Mouse (Mus musculus) embryonic facial prominence, embryonic 13.5 days (tissue): Measurements from ENCODE around the gene H2-Eb2. TPM values are rescaled to one million over a fixed set of nuclear protein-coding genes. Genes with fewer than 3 reads are reported as not detected.

Experiments
- ATAC-seq: fragments of 200-750 bp; cut with Nextera tagmentation; 2 replicates; pipeline ENCODE4 v1.8.0; 2017; ENCODE audit warnings: low read depth; ENCODE audit not compliant: insufficient number of reproducible peaks, insufficient read depth, low FRiP score, low TSS enrichment
- H3K27ac ChIP-seq: fragments of 300-500 bp; sonication (generic); 2 replicates; pipeline ENCODE4 v1.5.1; 2015; ENCODE audit warnings: moderate library complexity, mild to moderate bottlenecking, inconsistent platforms
- H3K27me3 ChIP-seq: fragments of 300-500 bp; sonication (generic); 2 replicates; pipeline ENCODE4 v1.6.1; 2015; ENCODE audit warnings: mild to moderate bottlenecking, inconsistent platforms
- H3K36me3 ChIP-seq: fragments of 300-500 bp; sonication (generic); 2 replicates; pipeline ENCODE4 v1.6.1; 2015; ENCODE audit warnings: mild to moderate bottlenecking, inconsistent platforms
- H3K4me1 ChIP-seq: fragments of 300-500 bp; sonication (generic); 2 replicates; pipeline ENCODE4 v1.6.1; 2015; ENCODE audit warnings: inconsistent platforms
- H3K4me2 ChIP-seq: fragments of 300-500 bp; sonication (generic); 2 replicates; pipeline ENCODE4 v1.6.1; 2015; ENCODE audit warnings: moderate library complexity, mild to moderate bottlenecking, inconsistent platforms
- H3K4me3 ChIP-seq: fragments of 300-500 bp; sonication (generic); 2 replicates; pipeline ENCODE4 v1.5.1; 2015; ENCODE audit warnings: mild to moderate bottlenecking, inconsistent platforms
- H3K9ac ChIP-seq: fragments of 300-500 bp; sonication (generic); 2 replicates; pipeline ENCODE4 v1.6.1; 2015; ENCODE audit warnings: mild to moderate bottlenecking, inconsistent platforms
- H3K9me3 ChIP-seq: fragments of 300-500 bp; sonication (generic); 2 replicates; pipeline ENCODE4 v1.6.1; 2016; ENCODE audit warnings: inconsistent platforms
- WGBS: fragments of 180-500 bp; shearing (Covaris S2); methylation state at CpG from one replicate; pipeline ENCODE4 v1.1.7; 2015; ENCODE audit warnings: mixed read lengths; 5-methylcytosine and 5-hydroxymethylcytosine counted together
- polyA plus RNA-seq: library from polyadenylated mRNA; unstranded; fragments of >200 nt; fragmentation: Nextera tagmentation; extraction: Ambion mirVana; gene quantifications from 2 replicates; pipeline ENCODE4 v1.2.1, GENCODE M21; 2015

H2-Eb2 gene
- polyA plus RNA-seq, 1 experiment from 2014 or later: not detected

GRCm38 (mm10) chr17:34329807-34330206, 4.3 kb downstream of the H2-Eb2 start:
- no peak for ATAC-seq
- 74% methylated on average over 2 of the region's 2 CpGs for WGBS
- Histone ChIP-seq H3K36me3 (no peaks in the 10 kb centered on the region), H3K4me2 (no peak overlapping the region), H3K9me3 (no peaks in the 10 kb centered on the region), H3K4me3 (no peak overlapping the region), H3K27me3 (no peaks in the 10 kb centered on the region), H3K4me1 (no peaks in the 10 kb centered on the region), H3K27ac (no peak overlapping the region), H3K9ac (no peak overlapping the region)

DNA sequence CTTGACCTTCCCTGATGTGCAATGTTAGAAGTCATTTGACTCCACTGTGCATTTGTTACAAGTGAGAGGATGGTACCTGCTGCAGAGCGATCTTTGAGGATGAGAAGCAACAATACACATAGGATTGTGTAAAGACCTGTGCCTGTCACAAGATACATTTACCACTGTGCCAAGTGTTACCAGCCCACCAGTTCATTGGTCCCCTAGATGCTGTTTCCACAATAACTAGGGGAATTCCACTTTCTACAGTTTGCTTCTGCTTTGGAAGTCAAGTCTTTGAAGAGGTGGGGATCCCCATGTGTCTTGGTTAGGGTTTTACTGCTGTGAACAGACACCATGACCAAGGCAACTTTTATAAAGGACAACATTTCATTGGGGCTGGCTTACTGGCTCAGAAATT, 5.7 kb downstream of the H2-Eb2 start:
- Histone ChIP-seq H3K27me3 (no peaks in the 10 kb centered on the region), H3K27ac (no peak overlapping the region), H3K4me2 (no peak overlapping the region), H3K4me1 (no peaks in the 10 kb centered on the region), H3K36me3 (no peaks in the 10 kb centered on the region), H3K9ac (no peak overlapping the region), H3K9me3 (no peaks in the 10 kb centered on the region), H3K4me3 (no peak overlapping the region)
- no peak for ATAC-seq
- WGBS: 96% methylated on average over 1 of the region's 1 CpGs

DNA sequence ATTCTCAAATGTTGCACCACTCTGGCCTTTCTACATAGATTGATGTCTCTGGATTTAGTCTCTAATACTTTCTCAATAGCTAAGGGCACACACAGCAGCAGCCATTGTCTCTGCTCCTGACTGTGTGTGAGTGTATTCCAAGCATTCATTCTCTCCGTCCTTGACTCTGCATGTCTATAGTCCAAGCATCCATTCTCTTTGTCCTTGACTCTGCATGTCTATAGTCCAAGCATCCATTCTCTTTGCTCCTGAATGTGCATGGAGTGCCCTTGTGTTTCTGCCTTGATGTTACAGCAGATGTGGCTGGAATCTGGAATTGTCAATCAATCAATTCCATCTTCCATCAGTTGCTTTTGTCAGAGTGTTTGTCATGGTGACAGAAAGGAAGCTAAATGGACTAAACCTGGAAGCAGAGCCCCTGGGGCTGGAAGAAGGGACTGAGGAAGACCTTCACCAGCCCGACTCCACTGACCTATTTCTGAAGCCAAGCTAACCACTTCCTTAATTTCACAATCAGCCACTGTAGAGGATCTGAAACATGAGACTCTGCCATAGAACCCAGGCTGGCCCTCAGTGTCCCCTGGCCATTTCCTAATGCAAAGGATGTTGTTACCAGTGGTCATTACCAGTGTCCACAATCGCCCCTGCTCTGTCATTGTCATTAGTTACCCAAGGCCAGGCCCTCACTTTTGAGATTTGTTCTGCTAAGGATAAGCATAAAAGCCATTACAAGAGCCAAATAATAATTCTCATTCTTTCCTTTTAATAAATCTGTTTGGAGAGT, 15.3 kb downstream of the H2-Eb2 start:
- H3K36me3 ChIP-seq: no peaks in the 10 kb centered on the region
- H3K9me3 ChIP-seq: no peaks in the 10 kb centered on the region
- H3K27me3 ChIP-seq: no peaks in the 10 kb centered on the region
- no peak for ATAC-seq
- H3K4me2 ChIP-seq: no peak overlapping the region
- H3K27ac ChIP-seq: no peak overlapping the region
- no peak overlapping the region for H3K4me3 ChIP-seq
- H3K4me1 ChIP-seq: no peaks in the 10 kb centered on the region
- 55% methylated on average over 3 of the region's 3 CpGs for WGBS
- H3K9ac ChIP-seq: no peak overlapping the region

- Histone ChIP-seq H3K9ac (no peak overlapping the region), H3K27ac (no peak overlapping the region), H3K4me3 (no peak overlapping the region), H3K27me3 (no peaks in the 10 kb centered on the region), H3K4me1 (no peaks in the 10 kb centered on the region), H3K36me3 (no peaks in the 10 kb centered on the region), H3K4me2 (no peak overlapping the region), H3K9me3 (no peaks in the 10 kb centered on the region)
- 88% methylated on average over 4 of the region's 4 CpGs for WGBS
- no peak for ATAC-seq
Observed at GRCm38 (mm10) chr17:34344882-34345281, 19.4 kb downstream of the H2-Eb2 start.

- Histone ChIP-seq H3K9ac (no peak overlapping the region), H3K4me3 (no peak overlapping the region), H3K27me3 (peaks cover 3% of the 10 kb centered on the region; the same call in 1 of the 2 replicates), H3K9me3 (no peaks in the 10 kb centered on the region), H3K4me2 (no peak overlapping the region), H3K27ac (no peak overlapping the region), H3K4me1 (no peaks in the 10 kb centered on the region), H3K36me3 (no peaks in the 10 kb centered on the region)
- 85% methylated on average over 7 of the region's 7 CpGs for WGBS
- no peak for ATAC-seq
Observed at GRCm38 (mm10) chr17:34345486-34345885, 20.0 kb downstream of the H2-Eb2 start.

DNA sequence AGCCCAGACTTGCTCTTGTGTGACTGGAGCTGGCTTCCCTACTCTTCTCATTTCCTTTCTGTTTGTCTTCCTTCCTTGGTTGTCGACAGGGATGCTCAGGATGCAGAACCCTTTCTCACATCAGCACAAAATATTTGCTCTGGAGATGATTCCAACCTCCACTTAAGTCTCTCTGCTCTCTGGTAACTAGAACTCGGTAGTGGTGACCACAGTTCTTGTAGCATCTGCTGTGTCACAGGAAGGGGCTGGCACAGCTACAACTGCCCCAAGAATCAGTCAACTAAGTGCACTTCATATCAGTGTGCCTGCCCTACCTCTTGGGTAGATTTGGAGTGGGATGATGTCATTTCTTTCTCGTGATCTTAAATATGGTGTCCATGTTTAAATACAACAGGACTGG, 20.6 kb downstream of the H2-Eb2 start:
- Histone ChIP-seq H3K27ac (no peak overlapping the region), H3K9ac (no peak overlapping the region), H3K4me1 (no peaks in the 10 kb centered on the region), H3K4me2 (no peak overlapping the region), H3K36me3 (no peaks in the 10 kb centered on the region), H3K9me3 (no peaks in the 10 kb centered on the region), H3K4me3 (no peak overlapping the region), H3K27me3 (peaks cover 3% of the 10 kb centered on the region; the same call in 1 of the 2 replicates)
- 81% methylated on average over 3 of the region's 3 CpGs for WGBS
- no peak for ATAC-seq

DNA sequence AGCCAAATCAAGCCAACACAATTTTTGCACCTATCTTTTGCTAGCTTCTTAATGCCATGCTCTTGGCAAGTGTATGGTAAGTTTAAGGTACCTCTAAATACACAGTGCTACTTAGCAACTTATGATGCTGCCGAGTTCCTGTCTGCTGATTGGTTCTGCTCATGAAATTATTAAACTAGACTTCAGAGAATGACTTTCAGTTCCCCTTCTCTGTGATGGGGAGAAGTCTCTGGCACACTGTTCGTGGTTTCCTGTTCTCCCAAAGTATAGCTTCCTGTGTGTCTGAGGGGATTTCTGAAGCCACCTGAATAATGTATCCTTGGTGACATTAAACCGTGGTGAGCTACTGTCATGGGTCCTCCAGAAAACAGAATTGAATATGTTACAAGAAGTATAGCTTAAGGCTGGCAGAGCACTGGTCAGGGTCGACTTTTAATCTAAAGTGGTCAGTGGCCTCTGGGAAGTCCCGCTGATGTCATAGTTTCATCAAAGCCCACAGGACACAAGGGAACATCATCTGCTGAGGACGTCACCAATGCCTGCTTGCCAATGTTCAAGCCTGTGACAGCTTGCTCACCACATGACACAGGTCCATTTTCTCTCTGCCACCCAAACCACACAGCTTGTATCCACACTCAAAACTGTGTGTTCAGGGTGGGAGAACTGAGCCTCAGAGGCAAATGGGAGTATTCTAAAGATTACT, 22.3 kb downstream of the H2-Eb2 start:
- WGBS: 72% methylated on average over 6 of the region's 6 CpGs
- H3K4me1 ChIP-seq: no peaks in the 10 kb centered on the region
- H3K9ac ChIP-seq: no peak overlapping the region
- H3K9me3 ChIP-seq: no peaks in the 10 kb centered on the region
- no peak overlapping the region for H3K27ac ChIP-seq
- no peak for ATAC-seq
- H3K4me3 ChIP-seq: no peak overlapping the region
- H3K4me2 ChIP-seq: no peak overlapping the region
- H3K27me3 ChIP-seq: peaks cover 3% of the 10 kb centered on the region; the same call in 1 of the 2 replicates
- no peaks in the 10 kb centered on the region for H3K36me3 ChIP-seq

- WGBS: 4% methylated on average over 4 of the region's 4 CpGs
- Histone ChIP-seq H3K27me3 (peaks cover 3% of the 10 kb centered on the region; the same call in 1 of the 2 replicates), H3K9ac (no peak overlapping the region), H3K4me1 (no peaks in the 10 kb centered on the region), H3K36me3 (no peaks in the 10 kb centered on the region), H3K9me3 (no peaks in the 10 kb centered on the region), H3K4me2 (no peak overlapping the region), H3K4me3 (no peak overlapping the region), H3K27ac (no peak overlapping the region)
- ATAC-seq: no peak
Observed at GRCm38 (mm10) chr17:34349429-34349828, 24.0 kb downstream of the H2-Eb2 start.

DNA sequence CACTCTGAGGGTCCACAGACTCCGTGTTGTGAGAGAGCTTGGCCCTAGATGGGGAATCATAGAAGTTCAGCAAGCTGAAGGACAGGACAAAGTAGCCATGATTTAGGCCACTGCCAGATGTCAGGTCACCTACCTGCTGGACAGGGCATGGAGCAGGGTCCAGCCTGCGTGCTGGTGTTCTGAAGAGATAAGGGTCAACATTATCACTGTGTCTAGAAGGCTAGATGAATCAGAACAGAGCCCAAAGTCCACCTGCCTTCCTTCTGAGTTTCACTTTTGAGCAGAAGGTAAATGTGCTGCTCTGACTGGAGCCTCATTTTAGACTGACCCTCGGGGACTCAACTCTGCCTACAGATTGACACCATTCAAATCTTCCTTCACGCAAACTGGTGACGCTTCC, 29.1 kb downstream of the H2-Eb2 start, which contains the start of gene Btnl2:
TSS of gene Btnl2 (plus strand) at position 284 of the 400 bp plus-strand sequence.
- no peak for ATAC-seq
- WGBS: 78% methylated on average over 5 of the region's 5 CpGs

DNA sequence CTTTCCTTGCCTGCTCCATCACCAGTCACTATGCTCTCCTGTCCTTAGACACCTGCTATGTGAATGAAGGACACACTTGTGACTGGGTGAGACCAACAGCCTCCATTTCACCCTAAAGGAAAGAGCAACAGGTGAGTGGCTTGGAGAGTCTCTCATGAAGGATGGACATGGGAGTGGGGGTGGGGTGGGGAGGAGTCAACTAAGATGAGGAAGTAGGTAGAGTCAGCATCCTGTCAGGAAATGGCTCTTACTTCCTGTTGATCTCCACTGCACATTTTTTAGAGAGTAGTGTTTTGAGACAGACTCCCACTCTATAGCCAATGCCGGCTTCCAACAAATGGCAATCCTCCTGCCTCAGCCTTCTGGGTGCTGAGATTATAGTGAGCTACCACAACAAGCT, 29.5 kb downstream of the H2-Eb2 start:
- 92% methylated on average over 1 of the region's 1 CpGs for WGBS
- Histone ChIP-seq H3K27me3 (peaks cover 3% of the 10 kb centered on the region; the same call in 1 of the 2 replicates), H3K4me3 (no peak overlapping the region), H3K9ac (no peak overlapping the region), H3K4me2 (no peak overlapping the region), H3K36me3 (no peaks in the 10 kb centered on the region), H3K27ac (no peak overlapping the region), H3K4me1 (no peaks in the 10 kb centered on the region), H3K9me3 (no peaks in the 10 kb centered on the region)
- ATAC-seq: no peak

More for the DNA sequence above, 29.1 kb downstream of the H2-Eb2 start, which contains the start of gene Btnl2:
- Histone ChIP-seq H3K27ac (no peak within 1 kb of the TSS), H3K4me2 (no peak within 1 kb of the TSS), H3K9me3 (no peaks in the 10 kb centered on the region), H3K36me3 (no peaks in the 10 kb centered on the region), H3K27me3 (peaks cover 3% of the 10 kb centered on the region; the same call in 1 of the 2 replicates), H3K4me3 (no peak within 1 kb of the TSS), H3K4me1 (no peaks in the 10 kb centered on the region), H3K9ac (no peak within 1 kb of the TSS)

DNA sequence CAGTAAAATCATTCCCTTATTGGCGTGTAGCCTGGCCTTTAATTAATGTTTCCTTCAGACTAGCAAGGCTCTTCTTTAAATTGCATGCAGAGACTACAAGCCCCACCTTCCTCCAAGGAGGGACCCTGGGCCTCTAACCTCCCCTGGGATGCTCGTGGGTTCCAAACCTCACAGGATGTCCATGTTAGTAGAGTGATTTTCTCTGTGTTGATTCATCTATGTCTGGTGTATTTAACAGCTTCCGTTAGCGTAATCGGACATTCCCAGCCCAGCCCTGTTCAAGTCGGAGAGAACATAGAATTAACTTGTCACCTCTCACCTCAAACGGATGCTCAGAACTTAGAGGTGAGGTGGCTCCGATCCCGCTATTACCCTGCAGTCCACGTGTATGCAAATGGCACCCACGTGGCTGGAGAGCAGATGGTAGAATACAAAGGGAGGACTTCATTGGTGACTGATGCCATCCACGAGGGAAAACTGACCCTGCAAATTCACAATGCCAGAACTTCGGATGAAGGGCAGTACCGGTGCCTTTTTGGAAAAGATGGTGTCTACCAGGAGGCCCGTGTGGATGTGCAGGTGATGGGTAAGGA, 37.6 kb downstream of the H2-Eb2 start:
- H3K4me3 ChIP-seq: no peak overlapping the region
- ATAC-seq: no peak
- no peaks in the 10 kb centered on the region for H3K36me3 ChIP-seq
- H3K4me1 ChIP-seq: no peaks in the 10 kb centered on the region
- WGBS: 84% methylated on average over 15 of the region's 15 CpGs
- H3K27ac ChIP-seq: no peak overlapping the region
- no peaks in the 10 kb centered on the region for H3K27me3 ChIP-seq
- no peak overlapping the region for H3K4me2 ChIP-seq
- no peaks in the 10 kb centered on the region for H3K9me3 ChIP-seq
- H3K9ac ChIP-seq: no peak overlapping the region
